Comparison of ENCODE assay signal across 14 mouse cellular contexts in genomic region chr5:72502778-72503177, GRCm38 (mm10). TPM values are rescaled to one million over a fixed set of nuclear protein-coding genes. Genes with fewer than 3 reads are reported as not detected.
DNase-seq lines count a peak whose midpoint lies in the region; ATAC-seq and TF ChIP-seq lines count a peak whose summit lies in the region.
"Had no signal": no experiment of that assay in that cellular context is flagged by ENCODE, and none has a peak within 500 bp of the region (broad histone marks: within the 10 kb centered on the region; RNA-seq: fewer than 3 reads in every experiment).

No protein-coding gene starts in this region.

- H3K9ac ChIP-seq in heart, embryonic 15.5 days: peak overlapping the region; percentile 70
- H3K9ac ChIP-seq in lung, embryonic 14.5 days: no peak overlapping the region
- H3K9ac ChIP-seq in embryonic facial prominence, embryonic 13.5 days: no peak overlapping the region
- no peak overlapping the region for H3K9ac ChIP-seq in neural tube, embryonic 15.5 days (replicated peaks)
- H3K9ac ChIP-seq: forebrain, embryonic 15.5 days had no signal

- 0 out of 2 replicates have a peak, but pooled peaks have one; percentile 9 for TF ChIP-seq CTCF in lung, embryonic 14.5 days (IDR thresholded peaks at IDR 0.05; ENCODE audit: low read depth)

- H3K4me1 ChIP-seq in heart, embryonic 15.5 days (replicated peaks): peaks cover 53% of the 10 kb centered on the region
- H3K4me1 ChIP-seq in lung, embryonic 14.5 days (ENCODE audit: insufficient read depth): no peaks in the 10 kb centered on the region
- peaks cover 20% of the 10 kb centered on the region for H3K4me1 ChIP-seq in embryonic facial prominence, embryonic 13.5 days
- peaks cover 14% of the 10 kb centered on the region for H3K4me1 ChIP-seq in neural tube, embryonic 15.5 days

- no peaks in the 10 kb centered on the region for H3K36me3 ChIP-seq in heart, embryonic 15.5 days
- H3K36me3 ChIP-seq in lung, embryonic 14.5 days (ENCODE audit: insufficient read depth): no peaks in the 10 kb centered on the region
- no peaks in the 10 kb centered on the region for H3K36me3 ChIP-seq in embryonic facial prominence, embryonic 13.5 days
- H3K36me3 ChIP-seq in neural tube, embryonic 15.5 days: no peaks in the 10 kb centered on the region
- H3K36me3 ChIP-seq: forebrain, embryonic 15.5 days had no signal

- peak overlapping the region; percentile 87 for H3K27ac ChIP-seq in heart, embryonic 15.5 days
- no peak overlapping the region for H3K27ac ChIP-seq in lung, embryonic 14.5 days (ENCODE audit: low read depth)
- H3K27ac ChIP-seq in embryonic facial prominence, embryonic 13.5 days: no peak overlapping the region; the same call in 1 of the 2 replicates
- H3K27ac ChIP-seq in neural tube, embryonic 15.5 days (replicated peaks): no peak overlapping the region
- H3K27ac ChIP-seq: forebrain, embryonic 15.5 days had no signal

- ATAC-seq in heart, embryonic 15.5 days (replicated peaks; ENCODE audit: insufficient number of reproducible peaks, insufficient read depth, low FRiP score, low read depth): no peak
- no peak; the same call in 1 of the 2 replicates for ATAC-seq in lung, embryonic 14.5 days (ENCODE audit: insufficient read depth)
- ATAC-seq in embryonic facial prominence, embryonic 13.5 days (ENCODE audit: insufficient number of reproducible peaks, insufficient read depth, low FRiP score, low TSS enrichment, low read depth): no peak
- ATAC-seq in neural tube, embryonic 15.5 days (ENCODE audit: low FRiP score): no peak
- ATAC-seq in granulocyte monocyte progenitor cell, adult 5-6 weeks (replicated peaks; ENCODE audit: poor library complexity, severe bottlenecking): no peak

- H3K4me2 ChIP-seq in heart, embryonic 15.5 days: peak overlapping the region; percentile 85
- H3K4me2 ChIP-seq in lung, embryonic 14.5 days: peak overlapping the region; percentile 74
- peak overlapping the region; percentile 82 for H3K4me2 ChIP-seq in embryonic facial prominence, embryonic 13.5 days
- peak overlapping the region; percentile 64; the same call in 1 of the 2 replicates for H3K4me2 ChIP-seq in neural tube, embryonic 15.5 days

- H3K4me3 ChIP-seq in heart, embryonic 15.5 days: peak overlapping the region; percentile 60
- H3K4me3 ChIP-seq in lung, embryonic 14.5 days (ENCODE audit: low read depth, low read length): no peak overlapping the region
- H3K4me3 ChIP-seq in embryonic facial prominence, embryonic 13.5 days: no peak overlapping the region
- no peak overlapping the region; the same call in 1 of the 2 replicates for H3K4me3 ChIP-seq in neural tube, embryonic 15.5 days (replicated peaks)

- no peak for DNase-seq in heart, adult 18-20 months
- peak; percentile 45 for DNase-seq in lung, embryonic 14.5 days
- DNase-seq in lung, postnatal 14 days: no peak
- DNase-seq: cerebellum, adult 2 months; embryo, embryonic 11 days; lung, postnatal 4 days had no signal

- WGBS in heart, embryonic 15.5 days: 42% methylated on average over 8 of the region's 8 CpGs
- 55% methylated on average over 8 of the region's 8 CpGs for WGBS in lung, embryonic 14.5 days
- WGBS in embryonic facial prominence, embryonic 13.5 days: 69% methylated on average over 8 of the region's 8 CpGs
- WGBS in neural tube, embryonic 15.5 days: 73% methylated on average over 8 of the region's 8 CpGs

- peaks cover 8% of the 10 kb centered on the region for H3K27me3 ChIP-seq in heart, embryonic 15.5 days
- peaks cover 32% of the 10 kb centered on the region for H3K27me3 ChIP-seq in lung, embryonic 14.5 days (ENCODE audit: insufficient read depth, low read length)
- H3K27me3 ChIP-seq in embryonic facial prominence, embryonic 13.5 days: peaks cover 59% of the 10 kb centered on the region
- peaks cover 40% of the 10 kb centered on the region for H3K27me3 ChIP-seq in neural tube, embryonic 15.5 days (replicated peaks)
- H3K27me3 ChIP-seq: CH12.LX had no signal

- H3K9me3 ChIP-seq in heart, embryonic 15.5 days (replicated peaks): no peaks in the 10 kb centered on the region
- H3K9me3 ChIP-seq in lung, embryonic 14.5 days (ENCODE audit: low read depth, low read length): no peaks in the 10 kb centered on the region
- no peaks in the 10 kb centered on the region for H3K9me3 ChIP-seq in embryonic facial prominence, embryonic 13.5 days
- H3K9me3 ChIP-seq in neural tube, embryonic 15.5 days (replicated peaks): no peaks in the 10 kb centered on the region
- H3K9me3 ChIP-seq: forebrain, embryonic 15.5 days had no signal

RNA-seq across cellular contexts. Expression of gene Corin, which starts 1.5 kb away (rescaled TPM):
- polyA plus RNA-seq in heart, embryonic 15.5 days (2015; fragmentation: Nextera tagmentation; extraction: Ambion mirVana): 38.6 and 39.2 TPM in 2 replicates
- total RNA-seq in heart, adult 18-20 months (2021): 100 to 1,000 TPM; 117 to 153 TPM
- 0.89 and 1.9 TPM in 2 replicates for polyA plus RNA-seq in lung, embryonic 14.5 days (2014; fragmentation: Nextera tagmentation; extraction: Ambion mirVana)
- polyA plus RNA-seq in embryonic facial prominence, embryonic 13.5 days (2015; fragmentation: Nextera tagmentation; extraction: Ambion mirVana): 2.4 and 2.6 TPM in 2 replicates
- polyA plus RNA-seq in neural tube, embryonic 15.5 days (2015; fragmentation: Nextera tagmentation; extraction: Ambion mirVana): 1.1 and 1.6 TPM in 2 replicates
- not detected in 2 replicates for total RNA-seq in granulocyte monocyte progenitor cell, adult 5-6 weeks (2014; fragmentation: Nextera tagmentation)
- total RNA-seq in granulocyte monocyte progenitor cell, adult 5-6 weeks (2017): not detected in 2 replicates
- total RNA-seq: CH12.LX; monocyte, adult 5-6 weeks had no signal
- polyA plus RNA-seq: large intestine, adult 2 months had no signal

RNA-seq across cellular contexts. Expression of gene Nfxl1, which starts 56.7 kb away (rescaled TPM):
- 8.3 and 9.7 TPM in 2 replicates for polyA plus RNA-seq in heart, embryonic 15.5 days (2015; fragmentation: Nextera tagmentation; extraction: Ambion mirVana)
- 1 to 10 TPM; 3.6 to 4.9 TPM for total RNA-seq in heart, adult 18-20 months (2021)
- polyA plus RNA-seq in lung, embryonic 14.5 days (2014; fragmentation: Nextera tagmentation; extraction: Ambion mirVana): 23.2 and 25.4 TPM in 2 replicates
- 20.0 and 20.9 TPM in 2 replicates for polyA plus RNA-seq in embryonic facial prominence, embryonic 13.5 days (2015; fragmentation: Nextera tagmentation; extraction: Ambion mirVana)
- polyA plus RNA-seq in neural tube, embryonic 15.5 days (2015; fragmentation: Nextera tagmentation; extraction: Ambion mirVana): 10.7 and 12.5 TPM in 2 replicates
- 25.8 and 27.1 TPM in 2 replicates for total RNA-seq in granulocyte monocyte progenitor cell, adult 5-6 weeks (2014; fragmentation: Nextera tagmentation)
- 27.6 and 28.0 TPM in 2 replicates for total RNA-seq in granulocyte monocyte progenitor cell, adult 5-6 weeks (2017)

Comparison
In these comparisons a context has a peak if more than half of its experiments do, and no peak if none do; other contexts are left out.
1. RNA of gene Corin, which starts 1.5 kb away (polyA plus RNA-seq): 38.6 to 39.2 TPM in heart, embryonic 15.5 days; 2.4 to 2.6 TPM in embryonic facial prominence, embryonic 13.5 days, 1.1 to 1.6 TPM in neural tube, embryonic 15.5 days and 0.89 to 1.9 TPM in lung, embryonic 14.5 days; every median in the first group is over 10 times any median in the second.
2. Peak in every context shown above with its lines, with median percentiles within 50 percentile points of each other: H3K4me2 ChIP-seq.